Mouse (Mus musculus): Measurements from ENCODE around the gene Ormdl1. TPM values are rescaled to one million over a fixed set of nuclear protein-coding genes. Genes with fewer than 3 reads are reported as not detected.
"Not testable (repeated sequence)": the region's sequence is repeated elsewhere in the genome, so short reads cannot be mapped to it uniquely, and the experiment has no call there.

Gene Ormdl1
- total RNA-seq (2015; ENCODE audit: low replicate concordance): 17.3 and 31.0 TPM in 2 replicates
- total RNA-seq (2017; ENCODE audit: low replicate concordance): 23.9 and 27.2 TPM in 2 replicates

GRCm38 (mm10) chr1:53296581-53297383, at the start of gene Ormdl1, which contains the start of the genes Pms1 and Gm28778:
Ormdl1 (plus strand) TSS chr1:53297095.
Pms1 (minus strand) TSS chr1:53297018.
Gm28778 (plus strand) TSS chr1:53297111.
- peak; percentile 99 for ATAC-seq (replicated peaks; ENCODE audit: low FRiP score, poor library complexity, severe bottlenecking)

DNA sequence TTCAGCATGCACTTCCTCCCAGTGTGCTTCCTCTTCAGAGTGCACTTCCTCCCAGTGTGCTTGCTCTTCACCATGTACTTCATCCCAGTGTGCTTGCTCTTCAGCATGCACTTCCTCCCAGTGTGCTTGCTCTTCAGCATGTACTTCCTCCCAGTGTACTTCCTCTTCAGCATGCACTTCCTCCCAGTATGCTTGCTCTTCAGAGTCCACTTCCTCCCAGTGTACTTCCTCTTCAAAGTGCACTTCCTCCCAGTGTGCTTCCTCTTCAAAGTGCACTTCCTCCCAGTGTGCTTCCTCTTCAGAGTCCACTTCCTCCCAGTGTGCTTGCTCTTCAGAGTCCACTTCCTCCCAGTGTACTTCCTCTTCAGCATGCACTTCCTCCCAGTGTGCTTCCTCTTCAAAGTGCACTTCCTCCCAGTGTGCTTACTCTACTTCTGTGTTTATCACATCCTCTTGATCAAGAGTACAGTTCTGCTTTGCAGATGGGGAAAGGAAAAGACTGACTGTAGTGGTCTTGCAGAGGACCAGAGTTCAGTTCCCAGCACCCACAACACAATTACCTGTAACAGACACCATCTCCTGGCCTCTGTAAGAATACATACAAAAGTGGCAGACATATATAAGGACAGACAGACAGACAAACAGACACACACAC, 31.8 kb upstream of the Ormdl1 start:
- ATAC-seq (replicated peaks; ENCODE audit: low FRiP score, poor library complexity, severe bottlenecking): not testable (repeated sequence)

DNA sequence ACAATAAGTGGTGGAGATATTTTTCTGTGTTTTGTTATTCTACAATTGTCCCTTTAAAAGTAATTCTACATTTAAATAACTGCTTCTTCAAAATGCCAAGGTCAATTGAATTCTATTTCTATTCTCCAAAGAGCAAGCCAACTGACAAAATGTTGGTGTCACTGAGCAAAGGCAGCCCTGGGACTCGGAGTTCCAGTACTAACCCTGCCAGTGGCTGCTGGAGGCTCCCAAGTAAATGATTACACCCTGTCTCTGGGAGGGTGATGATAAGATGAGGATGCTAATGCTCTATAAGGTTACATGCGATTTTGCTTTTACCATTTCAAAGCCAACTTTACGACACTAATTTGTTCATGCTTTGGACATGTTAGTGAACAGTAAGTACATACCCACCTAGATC, 27.0 kb upstream of the Ormdl1 start:
- no peak for ATAC-seq (replicated peaks; ENCODE audit: low FRiP score, poor library complexity, severe bottlenecking)

GRCm38 (mm10) chr1:53272646-53273045, 24.2 kb upstream of the Ormdl1 start:
- no peak for ATAC-seq (replicated peaks; ENCODE audit: low FRiP score, poor library complexity, severe bottlenecking)

GRCm38 (mm10) chr1:53291197-53291596, 5.7 kb upstream of the Ormdl1 start:
- no peak for ATAC-seq (replicated peaks; ENCODE audit: low FRiP score, poor library complexity, severe bottlenecking)

DNA sequence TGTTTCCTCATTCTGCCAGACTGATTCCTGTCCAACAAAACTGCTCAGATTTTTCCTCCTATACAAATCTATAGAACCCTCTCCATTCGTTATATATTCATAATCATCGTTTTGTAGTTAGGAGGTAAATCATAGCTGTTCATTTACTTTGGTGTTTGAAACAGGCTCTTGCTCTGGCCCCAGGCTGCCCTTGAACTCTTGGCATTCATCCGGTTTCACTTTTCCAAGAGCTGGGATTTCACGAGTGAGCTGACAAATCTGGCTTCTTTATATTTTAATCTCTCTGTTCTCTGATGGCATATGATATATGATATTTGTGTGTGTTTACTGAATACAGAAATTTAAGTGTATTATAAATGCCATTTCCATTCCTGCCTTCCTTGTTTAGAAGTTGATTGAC, 3.6 kb downstream of the Ormdl1 start:
- no peak for ATAC-seq (replicated peaks; ENCODE audit: low FRiP score, poor library complexity, severe bottlenecking)

- ATAC-seq (replicated peaks; ENCODE audit: low FRiP score, poor library complexity, severe bottlenecking): peak; percentile 98
Observed at GRCm38 (mm10) chr1:53312989-53313967, 16.4 kb downstream of the Ormdl1 start, which contains the start of gene Osgepl1. Osgepl1 (plus strand) TSS chr1:53313624.

DNA sequence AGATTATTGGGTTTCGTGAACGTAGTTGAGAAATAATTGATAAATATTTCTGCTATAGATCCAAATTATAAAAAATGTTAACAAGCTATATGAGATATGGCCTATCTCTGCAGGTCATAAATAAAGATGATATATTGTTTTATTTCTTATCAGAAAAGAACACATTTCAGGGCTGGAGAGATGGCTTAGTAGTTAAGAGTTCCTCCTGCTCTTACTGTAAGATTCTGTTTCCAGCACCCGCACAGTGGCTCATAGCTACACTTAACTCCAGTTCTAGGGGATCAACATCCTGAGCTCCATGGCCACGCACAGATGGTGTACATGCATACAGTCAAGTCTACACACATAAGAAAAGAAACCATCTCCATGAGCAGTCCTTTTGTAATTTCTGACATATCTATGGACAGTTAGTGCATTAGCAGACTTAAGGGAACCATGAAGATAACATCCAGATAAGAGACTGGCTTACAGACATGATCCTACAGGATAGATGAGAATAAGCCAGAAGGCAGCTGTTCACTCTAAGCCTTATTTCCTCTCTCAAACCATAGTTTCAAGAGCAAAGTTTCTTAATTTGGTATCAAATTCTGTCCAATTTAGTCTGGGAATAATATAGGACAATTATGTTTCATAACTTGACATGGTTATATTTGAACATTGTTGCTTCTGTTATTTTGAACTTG, 24.9 kb downstream of the Ormdl1 start:
- no peak for ATAC-seq (replicated peaks; ENCODE audit: low FRiP score, poor library complexity, severe bottlenecking)

GRCm38 (mm10) chr1:53323254-53323653, 26.4 kb downstream of the Ormdl1 start:
- no peak for ATAC-seq (replicated peaks; ENCODE audit: low FRiP score, poor library complexity, severe bottlenecking)

GRCm38 (mm10) chr1:53324277-53324676, 27.4 kb downstream of the Ormdl1 start:
- no peak for ATAC-seq (replicated peaks; ENCODE audit: low FRiP score, poor library complexity, severe bottlenecking)

- ATAC-seq (replicated peaks; ENCODE audit: low FRiP score, poor library complexity, severe bottlenecking): no peak
Observed at GRCm38 (mm10) chr1:53324827-53325494, 28.1 kb downstream of the Ormdl1 start.

GRCm38 (mm10) chr1:53333527-53333926, 36.6 kb downstream of the Ormdl1 start:
- ATAC-seq (replicated peaks; ENCODE audit: low FRiP score, poor library complexity, severe bottlenecking): not testable (repeated sequence)

DNA sequence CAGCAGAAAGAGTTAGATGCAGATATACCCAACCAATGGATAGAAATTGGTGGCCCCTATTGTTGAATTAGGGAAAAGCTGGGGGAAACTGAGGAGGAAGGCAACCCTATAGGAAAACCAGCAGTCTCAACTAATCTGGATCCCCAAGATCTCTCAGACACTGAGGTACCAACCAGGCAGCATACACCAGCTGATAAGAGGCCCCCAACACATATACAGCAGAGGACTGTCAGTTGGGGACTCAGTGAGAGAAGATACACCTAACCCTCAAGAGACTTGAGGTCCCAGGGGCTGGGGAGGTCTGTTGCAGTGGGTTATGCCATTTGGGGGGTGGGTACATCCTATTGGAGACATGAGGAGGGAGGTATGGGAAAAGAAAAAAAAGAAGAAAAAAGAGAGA, 38.6 kb downstream of the Ormdl1 start:
- ATAC-seq (replicated peaks; ENCODE audit: low FRiP score, poor library complexity, severe bottlenecking): no peak

- not testable (repeated sequence) for ATAC-seq (replicated peaks; ENCODE audit: low FRiP score, poor library complexity, severe bottlenecking)
Observed at GRCm38 (mm10) chr1:53337403-53337802, 40.5 kb downstream of the Ormdl1 start.

DNA sequence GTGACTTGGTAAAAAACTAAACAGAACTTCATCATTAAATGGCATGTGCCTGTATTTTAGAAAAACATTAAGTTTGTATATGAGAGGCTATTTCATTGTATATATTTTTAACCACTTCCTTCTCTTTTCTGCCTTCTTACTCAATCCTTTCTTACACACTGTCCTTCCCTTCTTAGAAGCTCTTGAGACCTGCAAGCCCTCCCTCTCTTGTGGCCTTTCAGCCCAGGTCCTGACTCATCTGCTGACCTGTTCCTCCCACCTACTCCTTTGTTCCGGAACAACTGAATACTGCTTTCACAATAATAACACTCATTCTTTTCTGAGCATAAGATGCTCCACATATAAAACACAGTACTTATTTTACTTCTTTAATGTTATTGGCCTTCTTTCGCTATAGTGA, 44.2 kb downstream of the Ormdl1 start:
- no peak for ATAC-seq (replicated peaks; ENCODE audit: low FRiP score, poor library complexity, severe bottlenecking)

DNA sequence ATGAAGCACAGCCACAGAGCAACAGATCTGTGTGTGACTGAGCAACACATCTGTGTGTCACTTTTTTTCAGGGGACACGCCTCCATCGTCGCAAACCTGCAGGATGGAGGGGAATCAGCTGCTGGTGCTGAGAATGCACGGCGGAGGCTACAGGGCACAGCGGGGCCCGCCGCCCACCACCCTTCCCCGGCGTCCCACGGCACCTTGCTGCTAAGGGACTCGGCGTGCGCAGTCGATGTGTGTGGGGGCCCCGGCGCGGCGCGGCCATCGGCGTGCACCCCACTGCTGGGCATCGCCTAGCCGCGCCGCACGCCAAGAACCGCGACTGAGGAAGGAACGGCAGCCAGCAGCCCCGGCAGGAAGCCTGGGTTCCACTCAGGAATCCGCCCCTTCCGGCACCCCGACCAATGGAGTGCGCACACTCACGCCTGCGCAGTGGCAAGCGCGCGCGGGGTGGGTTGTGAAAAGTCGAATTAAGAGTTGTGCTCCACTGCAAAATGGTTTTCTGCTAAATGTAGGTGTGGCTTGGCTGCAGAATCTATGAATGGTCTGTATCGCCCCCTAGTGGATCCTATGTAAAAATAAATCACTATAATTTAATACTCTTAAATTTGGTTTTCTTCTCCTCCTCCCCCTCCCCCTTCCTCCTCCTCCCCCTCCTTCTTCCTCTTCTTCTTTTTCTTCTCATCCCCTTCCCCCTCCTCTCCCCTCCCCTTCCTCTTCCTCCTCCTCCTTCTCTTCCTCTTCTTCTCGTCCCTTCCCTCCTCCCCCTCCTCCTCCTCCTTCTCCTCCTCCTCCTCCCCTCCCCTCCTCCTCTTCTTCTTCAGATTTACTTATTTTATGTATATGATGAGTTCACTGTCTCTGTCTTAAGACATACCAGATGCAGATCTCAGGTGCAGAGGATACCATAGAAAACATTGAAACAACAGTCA, 55.7 kb downstream of the Ormdl1 start, which contains the start of the genes Asdurf, Gm28551 and Asnsd1:
Gene Asdurf, minus strand, starts transcription at position 293 of the 935 bp plus-strand sequence.
Gene Gm28551, minus strand, starts transcription at position 341 of the 935 bp plus-strand sequence.
Gene Asnsd1, minus strand, starts transcription at position 426 of the 935 bp plus-strand sequence.
- peak; percentile 100 for ATAC-seq (replicated peaks; ENCODE audit: low FRiP score, poor library complexity, severe bottlenecking)

DNA sequence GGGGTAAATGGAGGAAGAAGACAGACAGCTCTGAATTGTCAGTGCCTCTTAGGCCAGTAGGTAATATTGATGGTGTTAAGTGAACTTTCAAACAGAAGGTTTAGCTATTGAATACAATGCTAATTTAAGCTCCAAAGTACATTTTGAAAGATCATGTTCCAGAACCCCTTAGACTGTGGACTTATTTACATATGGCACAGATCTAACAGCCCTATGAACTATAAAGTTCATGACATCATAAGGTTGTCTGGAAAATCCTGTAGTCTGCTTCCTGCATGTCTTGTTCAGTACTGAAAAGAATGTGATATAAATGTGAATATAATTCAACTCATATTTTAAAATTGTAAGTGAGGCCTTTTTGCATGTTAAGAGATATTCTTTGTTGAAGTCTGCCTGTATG, 62.1 kb downstream of the Ormdl1 start:
- ATAC-seq (replicated peaks; ENCODE audit: low FRiP score, poor library complexity, severe bottlenecking): no peak

Data from erythroid progenitor cell, adult 5-6 weeks (primary cell).